Mouse (Mus musculus) hindbrain, postnatal 0 days (tissue): Measurements from ENCODE around the gene Metap1. TPM values are rescaled to one million over a fixed set of nuclear protein-coding genes. Genes with fewer than 3 reads are reported as not detected.

ENCODE experiments used
- ATAC-seq: fragments of 200-750 bp; cut with Nextera tagmentation; 2 replicates; pipeline ENCODE4 v1.8.0; 2017; ENCODE audit warnings: mild to moderate bottlenecking, moderate TSS enrichment, moderate library complexity
- DNase-seq: peaks from one replicate; pipeline ENCODE4 v3.0.0-alpha.2; 2015; ENCODE audit warnings: low spot score
- H3K27ac ChIP-seq: fragments of 300-500 bp; sonication (generic); 2 replicates; pipeline ENCODE4 v1.5.1; 2014; ENCODE audit warnings: mild to moderate bottlenecking
- H3K27me3 ChIP-seq: fragments of 300-500 bp; sonication (generic); 2 replicates; pipeline ENCODE4 v1.6.1; 2014; ENCODE audit warnings: low read length, mixed read lengths; ENCODE audit not compliant: insufficient read depth
- H3K36me3 ChIP-seq: fragments of 300-500 bp; sonication (generic); 2 replicates; pipeline ENCODE4 v1.6.1; 2014; ENCODE audit warnings: low read length, mixed read lengths; ENCODE audit not compliant: insufficient read depth
- H3K4me1 ChIP-seq: fragments of 300-500 bp; sonication (generic); 2 replicates; pipeline ENCODE4 v1.6.1; 2014; ENCODE audit warnings: antibody characterized with exemption, low read length, mixed read lengths; ENCODE audit not compliant: insufficient read depth
- H3K4me2 ChIP-seq: fragments of 300-500 bp; sonication (generic); 2 replicates; pipeline ENCODE4 v1.6.1; 2014; ENCODE audit warnings: low read depth, mild to moderate bottlenecking, low read length, moderate library complexity, mixed read lengths
- H3K4me3 ChIP-seq: fragments of 300-500 bp; sonication (generic); 2 replicates; pipeline ENCODE4 v1.5.1; 2014; ENCODE audit warnings: low read length
- H3K9ac ChIP-seq: fragments of 300-500 bp; sonication (generic); replicated peaks from 2 replicates; pipeline ENCODE4 v1.6.1; 2014; ENCODE audit warnings: mild to moderate bottlenecking, low read length, moderate library complexity, mixed read lengths
- H3K9me3 ChIP-seq: fragments of 300-500 bp; sonication (generic); 2 replicates; pipeline ENCODE4 v1.6.1; 2016; ENCODE audit warnings: low read length, mixed read lengths
- CTCF ChIP-seq: IDR thresholded peaks from 2 replicates; pipeline ENCODE4 v1.5.1; 2016; ENCODE audit warnings: antibody characterized with exemption, control low read depth, low read depth
- WGBS: fragments of 180-500 bp; shearing (Covaris S2); extraction: QIAGEN DNeasy Blood & Tissue Kit; methylation state at CpG from one replicate; pipeline ENCODE4 v1.1.7; 2014; 5-methylcytosine and 5-hydroxymethylcytosine counted together
- polyA plus RNA-seq: library from polyadenylated mRNA; unstranded; fragments of >200 nt; fragmentation: Nextera tagmentation; extraction: Ambion mirVana; gene quantifications from 2 replicates; pipeline ENCODE4 v1.2.1, GENCODE M21; 2015
- total RNA-seq: library from RNA; depleted of rRNA; stranded (reverse); fragments of >200 nt; gene quantifications from 2 replicates; pipeline ENCODE4 v1.2.3, GENCODE M21; 2014

Gene Metap1
- total and polyA plus RNA-seq, 2 experiments from 2014 or later: 43.6 to 46.3 TPM

DNA sequence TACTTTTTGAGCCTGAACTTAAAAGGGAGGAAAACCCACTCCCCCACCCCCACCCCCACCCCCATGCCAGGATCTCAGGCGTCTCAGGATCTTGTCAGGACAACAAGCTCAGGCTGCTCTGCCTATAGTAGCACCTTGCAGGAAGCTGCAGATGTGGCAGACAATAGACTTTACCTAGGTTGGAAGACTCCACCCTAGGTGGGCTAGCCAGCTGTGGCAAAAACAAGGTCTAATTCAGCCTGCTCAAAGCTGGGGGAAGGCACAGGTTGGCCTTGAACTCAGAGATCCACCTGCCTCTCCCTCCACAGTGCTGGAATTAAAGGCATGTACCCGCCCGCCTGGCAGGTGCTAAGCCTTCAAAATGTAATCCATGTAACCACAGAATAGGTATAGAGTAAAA, 50.6 kb downstream of the Metap1 start:
- DNase-seq: no peak
- H3K4me1 ChIP-seq: peaks cover under 1% of the 10 kb centered on the region
- H3K27me3 ChIP-seq: no peaks in the 10 kb centered on the region
- H3K4me3 ChIP-seq: no peak overlapping the region
- no peak for ATAC-seq
- H3K36me3 ChIP-seq: no peaks in the 10 kb centered on the region
- WGBS: 86% methylated on average over 3 of the region's 3 CpGs
- no peak overlapping the region for H3K9ac ChIP-seq
- no peak for TF ChIP-seq CTCF
- H3K9me3 ChIP-seq: no peaks in the 10 kb centered on the region
- H3K27ac ChIP-seq: no peak overlapping the region
- H3K4me2 ChIP-seq: no peak overlapping the region

GRCm38 (mm10) chr3:138431835-138432234, 57.5 kb downstream of the Metap1 start:
- H3K4me1 ChIP-seq: no peaks in the 10 kb centered on the region
- H3K9ac ChIP-seq: no peak overlapping the region
- peak; percentile 61 for ATAC-seq
- H3K27ac ChIP-seq: no peak overlapping the region
- peak; percentile 74 for TF ChIP-seq CTCF
- H3K36me3 ChIP-seq: no peaks in the 10 kb centered on the region
- no peaks in the 10 kb centered on the region for H3K9me3 ChIP-seq
- no peaks in the 10 kb centered on the region for H3K27me3 ChIP-seq
- peak; percentile 84 for DNase-seq
- H3K4me3 ChIP-seq: no peak overlapping the region
- 62% methylated on average over 2 of the region's 2 CpGs for WGBS
- H3K4me2 ChIP-seq: no peak overlapping the region

GRCm38 (mm10) chr3:138430360-138430976, 58.8 kb downstream of the Metap1 start:
- no peak for ATAC-seq
- Histone ChIP-seq H3K4me3 (no peak overlapping the region), H3K27ac (no peak overlapping the region), H3K4me2 (no peak overlapping the region), H3K4me1 (no peaks in the 10 kb centered on the region), H3K9ac (no peak overlapping the region), H3K9me3 (no peaks in the 10 kb centered on the region), H3K27me3 (no peaks in the 10 kb centered on the region), H3K36me3 (no peaks in the 10 kb centered on the region)
- WGBS: 83% methylated on average over 6 of the region's 6 CpGs
- TF ChIP-seq CTCF: no peak
- no peak for DNase-seq

GRCm38 (mm10) chr3:138424247-138424646, 65.1 kb downstream of the Metap1 start:
- H3K9ac ChIP-seq: no peak overlapping the region
- H3K4me3 ChIP-seq: no peak overlapping the region
- H3K27ac ChIP-seq: no peak overlapping the region
- H3K4me1 ChIP-seq: no peaks in the 10 kb centered on the region
- no peaks in the 10 kb centered on the region for H3K9me3 ChIP-seq
- WGBS: 74% methylated on average over 4 of the region's 4 CpGs
- DNase-seq: no peak
- H3K27me3 ChIP-seq: no peaks in the 10 kb centered on the region
- no peak for ATAC-seq
- no peak for TF ChIP-seq CTCF
- H3K4me2 ChIP-seq: no peak overlapping the region
- no peaks in the 10 kb centered on the region for H3K36me3 ChIP-seq

DNA sequence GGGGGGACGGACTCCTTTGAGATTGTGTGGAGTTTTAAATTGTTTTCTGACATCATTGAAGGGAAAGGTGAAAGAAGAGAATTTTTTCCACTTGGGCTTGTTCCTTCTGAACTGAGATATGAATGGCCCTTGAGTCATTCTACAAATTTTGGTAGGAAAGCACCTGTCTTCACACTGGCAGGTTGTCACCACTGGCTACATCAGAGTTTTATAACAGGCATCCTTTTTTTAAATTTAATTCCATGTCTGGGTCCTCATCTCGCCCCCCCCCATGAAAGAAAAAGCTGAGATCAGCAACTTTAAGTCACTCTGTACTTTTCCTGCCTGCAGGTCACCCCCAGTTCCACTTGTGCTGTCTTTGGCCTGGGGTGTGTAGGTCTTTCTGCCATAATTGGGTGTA, 65.7 kb downstream of the Metap1 start:
- Histone ChIP-seq H3K4me1 (no peaks in the 10 kb centered on the region), H3K27me3 (no peaks in the 10 kb centered on the region), H3K4me3 (no peak overlapping the region), H3K9me3 (no peaks in the 10 kb centered on the region), H3K9ac (no peak overlapping the region), H3K4me2 (no peak overlapping the region), H3K27ac (no peak overlapping the region), H3K36me3 (no peaks in the 10 kb centered on the region)
- no peak for TF ChIP-seq CTCF
- WGBS: 57% methylated on average over 2 of the region's 2 CpGs
- ATAC-seq (no peak), DNase-seq (no peak)

GRCm38 (mm10) chr3:138420385-138420784, 68.9 kb downstream of the Metap1 start:
- Histone ChIP-seq H3K4me3 (no peak overlapping the region), H3K27ac (no peak overlapping the region), H3K9ac (no peak overlapping the region), H3K9me3 (no peaks in the 10 kb centered on the region), H3K4me1 (no peaks in the 10 kb centered on the region), H3K36me3 (no peaks in the 10 kb centered on the region), H3K27me3 (no peaks in the 10 kb centered on the region), H3K4me2 (no peak overlapping the region)
- TF ChIP-seq CTCF: no peak
- no peak for ATAC-seq
- WGBS: 92% methylated on average over 3 of the region's 3 CpGs
- DNase-seq: no peak

DNA sequence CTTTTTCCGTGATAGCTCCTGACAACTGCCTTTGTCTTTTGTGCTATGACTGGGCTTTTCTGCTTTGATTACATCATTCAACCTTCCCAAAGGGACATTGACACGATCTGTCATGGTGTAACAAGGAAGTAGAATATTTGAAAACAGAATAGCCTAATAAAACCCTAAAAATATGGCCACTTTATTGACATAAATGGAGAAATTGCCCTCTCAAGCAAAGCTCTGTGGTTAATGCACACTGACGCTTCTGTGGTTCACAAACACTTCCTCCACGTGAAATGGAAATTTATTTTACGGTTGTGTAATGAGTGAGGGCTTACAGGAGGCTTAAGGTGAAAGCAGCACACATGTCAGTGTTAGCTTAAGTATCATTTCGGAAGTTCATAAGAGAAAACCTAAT, 69.9 kb downstream of the Metap1 start:
- no peak for DNase-seq
- H3K27me3 ChIP-seq: no peaks in the 10 kb centered on the region
- no peak overlapping the region for H3K4me3 ChIP-seq
- no peak overlapping the region for H3K4me2 ChIP-seq
- no peak for ATAC-seq
- H3K9ac ChIP-seq: no peak overlapping the region
- no peak overlapping the region for H3K27ac ChIP-seq
- H3K9me3 ChIP-seq: no peaks in the 10 kb centered on the region
- H3K36me3 ChIP-seq: no peaks in the 10 kb centered on the region
- 85% methylated on average over 6 of the region's 6 CpGs for WGBS
- TF ChIP-seq CTCF: no peak
- no peaks in the 10 kb centered on the region for H3K4me1 ChIP-seq
